Mouse (Mus musculus) right cerebral cortex, adult 2 months (tissue): ENCODE measurements around the gene Gm39566.

ENCODE experiments used
- DNase-seq, 2 experiments: peaks; one replicate each; pipeline ENCODE4 v3.0.0; 2021 to 2022; ENCODE audit warnings: low spot score in 2 of 2

Gm39566 gene

GRCm38 (mm10) chr11:69797924-69798323 is 17.2 kb downstream of the Gm39566 start:
- DNase-seq: no peak

- no peak for DNase-seq
These were observed 19.1 kb downstream of the Gm39566 start for GRCm38 (mm10) chr11:69795983-69796435.

- peak; percentile 85 to 91 for DNase-seq
These were observed 19.7 kb downstream of the Gm39566 start, which contains the start of gene Chrnb1 for GRCm38 (mm10) chr11:69795168-69795982. Gene Chrnb1, minus strand, starts transcription at chr11:69795943.

DNA sequence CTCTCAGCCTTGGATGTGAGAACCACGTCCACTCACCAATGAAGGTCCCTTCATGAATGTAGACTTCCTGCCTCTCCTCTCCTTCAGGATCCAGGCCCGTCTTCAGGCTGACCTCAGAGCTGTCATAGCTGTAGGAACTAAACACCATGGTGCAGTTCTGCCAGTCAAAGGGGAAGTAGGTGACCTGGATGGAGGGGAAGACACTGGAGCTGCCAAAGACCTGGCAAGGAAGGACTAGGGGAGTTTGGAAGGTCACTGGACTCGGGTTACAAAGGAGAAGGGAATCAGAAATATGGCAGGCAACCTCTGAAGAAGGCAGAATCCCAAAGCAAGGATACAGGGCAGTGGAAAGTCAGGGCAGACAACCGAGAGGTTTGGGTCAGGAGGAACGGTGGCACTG is 21.7 kb downstream of the Gm39566 start:
- DNase-seq: no peak

DNA sequence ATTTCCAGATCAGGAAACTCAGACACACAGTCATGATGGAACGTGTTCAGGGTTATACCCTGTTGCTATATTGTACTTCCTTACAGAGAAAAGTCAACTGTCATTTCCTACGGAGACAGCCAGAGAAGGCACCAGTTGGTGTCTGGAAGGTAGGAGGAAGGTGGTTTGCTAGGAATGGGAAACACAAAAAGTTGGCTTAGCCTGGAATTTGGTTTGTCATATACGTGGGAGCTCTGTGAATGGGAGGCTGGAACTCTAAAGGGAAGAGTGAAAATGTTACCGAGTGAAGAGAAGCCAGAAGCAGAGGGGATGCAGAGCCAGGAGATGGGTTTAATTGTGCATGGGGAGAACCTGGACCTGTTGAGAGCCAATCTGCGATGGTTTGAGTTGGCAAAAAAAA is 23.7 kb downstream of the Gm39566 start:
- DNase-seq: no peak

GRCm38 (mm10) chr11:69789431-69789830 is 25.7 kb downstream of the Gm39566 start:
- no peak for DNase-seq

DNA sequence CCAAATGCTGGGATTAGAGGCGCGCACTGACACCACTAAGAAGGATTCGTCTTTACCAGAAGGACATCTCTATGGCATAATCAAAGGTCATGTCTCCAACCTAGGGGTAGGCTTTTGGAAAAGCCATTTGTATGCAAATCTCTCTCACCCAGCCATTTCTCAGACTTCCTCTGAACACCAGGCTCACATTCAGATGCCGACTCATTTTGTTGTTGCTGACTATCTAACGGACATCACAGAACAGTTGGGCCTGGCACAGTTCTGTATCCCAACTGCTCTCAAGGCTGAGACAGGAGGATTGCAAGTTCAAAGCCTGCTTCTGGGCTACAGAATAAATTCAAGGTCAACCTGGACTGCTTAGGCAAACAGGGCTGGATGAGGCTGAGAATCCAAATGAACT is 27.8 kb downstream of the Gm39566 start:
- no peak for DNase-seq

DNA sequence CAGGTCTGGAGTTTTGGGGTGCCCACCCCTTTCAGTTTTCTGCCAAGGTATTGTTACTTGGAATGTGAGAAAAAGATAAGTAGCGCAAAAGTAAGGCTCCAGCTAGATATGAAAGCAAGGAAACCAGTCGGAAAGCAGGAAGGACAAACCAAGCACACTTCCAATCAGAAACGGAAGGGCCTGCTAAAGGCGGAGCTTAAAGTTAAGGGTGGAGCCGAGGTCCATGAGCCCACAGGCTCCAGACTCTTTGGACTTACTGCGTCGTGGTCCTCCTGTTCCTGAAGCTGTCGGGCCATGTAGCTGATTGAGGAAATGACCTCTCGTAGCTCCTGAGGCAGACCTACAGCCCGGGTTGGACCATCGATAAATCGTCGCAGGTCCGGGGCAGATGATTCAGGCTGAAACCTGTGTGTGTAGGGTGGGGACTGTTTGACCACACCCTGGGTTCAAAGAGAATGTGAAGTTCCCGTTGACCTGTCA is 30.3 kb downstream of the Gm39566 start:
- no peak for DNase-seq

DNA sequence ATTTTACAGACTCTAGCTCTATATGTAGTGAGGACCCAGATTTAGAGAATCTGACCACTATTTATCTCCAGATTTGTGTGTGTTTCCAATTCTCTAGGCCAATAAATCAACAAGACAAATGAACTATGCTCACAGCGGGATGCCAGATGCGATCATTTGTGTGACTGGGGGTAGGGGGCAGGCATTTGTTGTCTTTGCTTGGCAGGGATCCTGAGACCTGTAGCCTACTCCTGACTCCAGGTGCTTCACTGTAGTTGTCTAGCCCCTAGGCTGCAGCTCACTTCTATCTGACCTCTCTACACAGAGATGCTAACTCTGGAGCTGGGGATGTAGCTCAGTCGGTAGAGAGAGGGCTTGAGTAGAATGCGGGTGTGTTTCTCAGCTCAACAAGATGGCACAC is 33.3 kb downstream of the Gm39566 start:
- no peak for DNase-seq

DNA sequence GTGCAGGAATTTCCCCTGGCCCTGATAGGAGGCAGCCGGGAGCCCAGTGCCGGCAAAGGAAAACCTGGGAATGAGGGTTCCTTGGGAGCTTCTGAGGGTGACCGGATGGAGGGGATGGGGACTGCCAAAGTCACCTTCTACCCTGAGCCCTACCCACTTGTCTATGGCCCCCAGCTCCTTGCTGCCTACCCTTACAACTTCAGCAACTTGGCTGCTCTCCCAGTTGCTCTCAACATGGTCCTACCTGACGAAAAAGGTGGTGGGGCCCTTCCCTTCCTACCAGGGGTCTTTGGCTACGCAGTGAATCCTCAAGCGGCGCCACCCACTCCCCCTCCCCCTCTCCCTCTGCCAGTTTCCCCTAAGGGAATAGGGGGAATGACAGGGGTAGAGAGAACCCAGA is 36.1 kb downstream of the Gm39566 start:
- no peak for DNase-seq

GRCm38 (mm10) chr11:69778258-69778982 is 36.7 kb downstream of the Gm39566 start:
- no peak for DNase-seq

- no peak for DNase-seq
These were observed 37.4 kb downstream of the Gm39566 start for GRCm38 (mm10) chr11:69777504-69778257.

DNA sequence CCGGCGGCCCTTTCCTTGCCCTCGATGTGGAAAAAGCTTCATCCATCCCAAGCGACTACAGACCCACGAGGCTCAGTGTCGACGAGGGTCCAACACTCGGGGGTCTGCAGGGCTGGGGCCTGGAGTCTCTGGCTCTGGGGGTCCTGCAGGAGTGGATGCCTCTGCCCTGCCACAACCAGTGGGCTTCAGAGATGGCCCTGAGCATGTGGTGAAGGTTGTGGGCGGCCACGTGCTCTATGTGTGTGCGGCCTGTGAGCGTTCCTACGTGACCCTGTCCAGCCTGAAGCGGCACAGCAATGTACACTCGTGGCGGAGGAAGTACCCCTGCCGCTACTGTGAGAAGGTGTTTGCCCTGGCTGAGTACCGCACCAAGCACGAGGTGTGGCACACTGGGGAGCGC is 38.6 kb downstream of the Gm39566 start:
- no peak for DNase-seq

DNA sequence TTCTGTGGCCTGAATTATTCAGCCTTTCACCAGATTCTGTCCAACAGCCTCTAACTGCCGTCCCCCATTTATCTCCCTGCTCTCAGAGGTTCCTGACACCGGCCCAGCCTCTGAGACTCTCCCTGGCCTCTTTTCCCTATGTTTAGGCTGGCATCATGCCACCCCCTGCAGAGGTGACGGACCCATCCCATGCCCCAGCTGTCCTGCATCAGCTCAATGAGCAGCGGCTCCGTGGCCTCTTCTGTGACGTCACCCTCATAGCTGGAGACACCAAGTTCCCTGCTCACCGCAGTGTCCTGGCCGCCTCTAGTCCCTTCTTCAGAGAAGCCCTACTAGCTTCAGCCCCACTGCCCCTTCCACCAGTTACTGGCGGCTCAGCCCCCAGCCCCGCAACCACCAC is 39.4 kb downstream of the Gm39566 start:
- no peak for DNase-seq

- no peak for DNase-seq
These were observed 40.1 kb downstream of the Gm39566 start for GRCm38 (mm10) chr11:69774961-69775360.

DNA sequence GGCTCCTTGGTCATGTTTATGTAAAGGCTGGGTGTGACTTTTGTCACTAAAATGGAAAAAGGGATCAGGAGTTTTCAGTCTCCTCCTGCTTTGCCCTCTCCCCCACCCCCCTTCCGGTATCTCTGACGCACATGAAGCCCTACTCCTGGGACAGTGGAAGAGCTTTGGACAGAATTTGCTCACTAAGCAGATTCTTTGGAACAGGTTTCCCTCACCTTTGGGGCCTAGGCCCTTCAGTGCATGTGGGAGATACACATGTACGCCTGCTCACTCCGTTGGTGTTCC is 47.5 kb downstream of the Gm39566 start:
- DNase-seq: no peak

DNA sequence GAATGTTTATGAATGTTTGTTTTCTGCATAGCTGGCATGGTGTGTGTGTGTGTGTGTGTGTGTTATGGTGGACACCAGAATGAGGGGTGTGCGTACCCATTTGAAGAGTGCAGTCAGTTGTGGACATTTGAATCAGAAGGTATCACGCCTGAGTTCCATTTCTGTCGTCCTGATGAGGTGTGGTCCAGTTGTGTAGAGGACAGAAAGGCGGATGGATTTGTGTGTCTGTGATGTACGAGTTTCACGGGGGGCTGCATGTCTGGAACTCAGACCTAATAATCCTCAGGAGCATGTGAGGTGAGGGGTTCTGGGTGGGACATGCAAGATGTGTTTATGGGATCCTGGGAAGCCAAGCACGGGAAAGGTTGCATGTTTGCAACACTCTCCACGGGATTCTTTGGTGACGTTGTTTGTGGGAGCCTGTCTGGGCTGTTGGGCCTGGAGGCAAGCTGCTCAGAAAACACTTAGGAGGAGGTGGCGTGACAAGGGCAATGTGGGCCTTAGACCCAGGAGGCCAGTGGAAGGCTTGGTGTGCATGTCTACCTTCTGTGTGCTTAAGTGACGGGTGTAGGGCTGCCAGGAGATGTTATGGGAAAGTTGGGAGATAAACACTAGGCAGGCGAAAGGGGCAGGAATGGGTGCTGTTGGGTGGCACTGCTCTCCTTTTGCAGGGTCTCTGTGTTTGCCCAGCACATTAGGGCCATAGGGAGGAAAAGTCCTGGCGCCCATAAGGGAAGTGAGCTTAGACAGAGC is 48.0 kb downstream of the Gm39566 start:
- no peak for DNase-seq

DNA sequence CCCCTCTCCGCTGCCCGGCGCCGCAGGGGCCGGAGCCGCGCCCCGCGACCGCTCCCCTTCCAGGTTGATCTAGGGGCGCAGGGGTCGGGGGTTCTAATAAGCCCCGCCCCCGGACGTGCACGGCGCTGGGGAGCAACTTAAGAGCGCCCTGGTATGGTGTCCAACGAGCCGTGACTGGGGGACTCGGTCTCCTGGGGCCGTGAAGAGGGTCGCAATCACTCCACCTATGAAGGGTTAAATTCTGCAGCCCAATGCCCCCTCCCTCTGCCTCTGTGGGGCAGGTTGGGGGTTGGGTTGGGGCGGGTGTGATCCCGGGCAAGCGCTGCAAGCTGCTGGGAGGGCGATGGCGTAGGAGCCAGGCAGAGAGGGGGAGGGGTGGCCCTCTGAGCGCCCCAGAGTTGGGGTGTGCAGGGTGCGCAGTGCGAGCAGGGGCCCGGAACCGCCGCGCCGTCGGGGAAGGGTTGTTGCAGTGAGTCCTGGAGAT is 48.9 kb downstream of the Gm39566 start:
- peak; percentile 69 for DNase-seq

DNA sequence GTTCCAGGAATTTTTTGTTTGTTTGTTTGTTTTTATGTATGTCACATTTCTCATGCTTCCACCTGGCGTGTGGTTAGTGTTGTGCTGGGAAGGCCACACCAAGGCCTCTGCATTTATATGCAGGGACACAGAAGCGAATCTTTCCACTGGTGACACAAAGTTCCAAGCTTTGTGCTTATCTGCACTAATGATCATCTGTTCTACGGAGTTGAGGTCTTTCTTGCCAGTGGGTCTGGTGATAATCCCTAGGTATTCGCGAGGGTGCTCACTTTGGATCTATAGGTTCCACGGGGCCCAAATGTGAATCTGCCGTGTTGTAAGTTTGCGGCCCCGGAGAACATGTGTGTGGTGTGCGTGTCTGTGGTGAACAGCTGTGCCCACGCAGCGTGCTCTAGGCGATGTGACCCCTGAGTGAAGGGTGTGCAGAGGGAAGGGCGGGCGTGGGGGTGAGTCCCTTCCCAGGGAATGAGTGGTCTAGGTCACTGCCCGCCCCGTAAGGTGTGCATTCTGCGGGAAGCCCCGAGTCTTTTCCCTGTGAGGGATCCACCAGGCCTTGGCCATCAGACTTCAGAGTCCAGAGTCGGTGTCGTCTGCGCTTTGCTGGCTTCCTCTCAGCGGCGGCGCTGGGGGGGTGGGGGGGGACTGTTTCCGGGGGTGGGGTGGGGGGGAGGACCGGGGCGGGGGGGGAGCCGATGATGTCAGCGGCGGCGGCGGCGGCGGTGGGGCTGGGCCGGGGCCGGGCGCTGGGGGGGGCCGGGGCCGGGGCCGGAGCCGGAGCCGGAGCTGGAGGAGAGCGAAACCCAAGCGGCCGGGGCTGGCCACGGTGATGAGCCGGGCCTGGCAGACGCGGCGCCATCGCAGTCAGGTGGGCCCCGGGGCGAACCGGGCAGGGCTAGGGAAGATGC is 49.6 kb downstream of the Gm39566 start, which contains the start of gene Zbtb4:
Zbtb4 (plus strand) TSS at position 692 of the 905 bp plus-strand sequence.
- peak in 1 of 2 experiments; percentile 60 for DNase-seq

- no peak for DNase-seq
These were observed 51.5 kb downstream of the Gm39566 start for GRCm38 (mm10) chr11:69763551-69763950.
